Mouse (Mus musculus): ENCODE data around the gene H2afz.
"Not testable (repeated sequence)": the region's sequence is repeated elsewhere in the genome, so short reads cannot be mapped to it uniquely, and the experiment has no call there.

The H2afz gene

GRCm38 (mm10) chr3:137864124-137864987, at the start of gene H2afz:
Gene H2afz, plus strand, starts transcription at chr3:137864487.
- DNase-seq (ENCODE audit: extremely low spot score, low spot score) = peak; percentile 97

- no peak for DNase-seq (ENCODE audit: extremely low spot score, low spot score)
Measured at GRCm38 (mm10) chr3:137818713-137819112, 45.6 kb upstream of the H2afz start.

- DNase-seq (ENCODE audit: extremely low spot score, low spot score) = no peak
Measured at GRCm38 (mm10) chr3:137820688-137821467, 43.4 kb upstream of the H2afz start.

GRCm38 (mm10) chr3:137823317-137823716, 41.0 kb upstream of the H2afz start:
- DNase-seq (ENCODE audit: extremely low spot score, low spot score) = no peak

GRCm38 (mm10) chr3:137827678-137828077, 36.6 kb upstream of the H2afz start:
- peak; percentile 32 for DNase-seq (ENCODE audit: extremely low spot score, low spot score)

GRCm38 (mm10) chr3:137831156-137831555, 33.1 kb upstream of the H2afz start:
- DNase-seq (ENCODE audit: extremely low spot score, low spot score) = no peak

- DNase-seq (ENCODE audit: extremely low spot score, low spot score) = no peak
Measured at GRCm38 (mm10) chr3:137833128-137833527, 31.2 kb upstream of the H2afz start.

GRCm38 (mm10) chr3:137833698-137834097, 30.6 kb upstream of the H2afz start:
- DNase-seq (ENCODE audit: extremely low spot score, low spot score) = no peak

- no peak for DNase-seq (ENCODE audit: extremely low spot score, low spot score)
Measured at GRCm38 (mm10) chr3:137836543-137836942, 27.7 kb upstream of the H2afz start.

- no peak for DNase-seq (ENCODE audit: extremely low spot score, low spot score)
Measured at GRCm38 (mm10) chr3:137838160-137838559, 26.1 kb upstream of the H2afz start.

GRCm38 (mm10) chr3:137842944-137843343, 21.3 kb upstream of the H2afz start:
- no peak for DNase-seq (ENCODE audit: extremely low spot score, low spot score)

- DNase-seq (ENCODE audit: extremely low spot score, low spot score) = no peak
Measured at GRCm38 (mm10) chr3:137844263-137844662, 20.0 kb upstream of the H2afz start.

GRCm38 (mm10) chr3:137846552-137846951, 17.7 kb upstream of the H2afz start:
- no peak for DNase-seq (ENCODE audit: extremely low spot score, low spot score)

- DNase-seq (ENCODE audit: extremely low spot score, low spot score) = no peak
Measured at GRCm38 (mm10) chr3:137848354-137848753, 15.9 kb upstream of the H2afz start.

GRCm38 (mm10) chr3:137849697-137850096, 14.6 kb upstream of the H2afz start:
- DNase-seq (ENCODE audit: extremely low spot score, low spot score) = peak; percentile 6

- no peak for DNase-seq (ENCODE audit: extremely low spot score, low spot score)
Measured at GRCm38 (mm10) chr3:137851196-137851595, 13.1 kb upstream of the H2afz start.

- not testable (repeated sequence) for DNase-seq (ENCODE audit: extremely low spot score, low spot score)
Measured at GRCm38 (mm10) chr3:137853011-137853410, 11.3 kb upstream of the H2afz start.

GRCm38 (mm10) chr3:137855328-137855727, 9.0 kb upstream of the H2afz start:
- DNase-seq (ENCODE audit: extremely low spot score, low spot score) = no peak

GRCm38 (mm10) chr3:137856061-137856460, 8.2 kb upstream of the H2afz start:
- DNase-seq (ENCODE audit: extremely low spot score, low spot score) = no peak

- no peak for DNase-seq (ENCODE audit: extremely low spot score, low spot score)
Measured at GRCm38 (mm10) chr3:137860394-137861170, 3.7 kb upstream of the H2afz start.

GRCm38 (mm10) chr3:137861436-137861835, 2.9 kb upstream of the H2afz start:
- no peak for DNase-seq (ENCODE audit: extremely low spot score, low spot score)

GRCm38 (mm10) chr3:137862600-137862999, 1.7 kb upstream of the H2afz start:
- DNase-seq (ENCODE audit: extremely low spot score, low spot score) = no peak

Measured in neural tube, embryonic 10.5 days (tissue).